Mouse (Mus musculus) ovary, adult 18-20 months (tissue): ENCODE results near the gene Glt8d2.
"Not testable (repeated sequence)": the region's sequence is repeated elsewhere in the genome, so short reads cannot be mapped to it uniquely, and the experiment has no call there.

Experiments used
- DNase-seq: peaks from one replicate; pipeline ENCODE4 v3.0.0; 2022; ENCODE audit warnings: low spot score, mixed read lengths

The Glt8d2 gene

GRCm38 (mm10) chr10:82646083-82646482 lies 44.4 kb downstream of the Glt8d2 start:
- DNase-seq, result no peak

DNA sequence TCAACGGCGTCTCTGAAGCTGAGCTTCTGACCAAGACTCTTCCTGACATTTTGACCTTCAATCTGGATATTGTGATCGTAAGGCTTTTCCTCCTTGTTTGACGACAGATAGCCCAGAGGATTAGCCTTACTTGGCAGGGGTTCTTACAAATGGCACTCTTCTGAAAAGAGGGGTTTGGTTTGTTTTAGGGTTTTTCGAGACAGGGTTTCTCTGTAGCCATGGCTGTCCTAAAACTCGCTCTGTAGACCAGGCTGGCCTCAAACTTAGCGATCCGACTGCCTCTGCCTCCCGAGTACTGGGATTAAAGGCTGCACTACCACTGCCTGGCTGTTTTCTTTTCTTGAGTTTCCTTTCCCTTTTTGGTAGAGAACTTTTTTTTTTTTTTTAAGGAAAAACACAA lies 49.0 kb downstream of the Glt8d2 start:
- no peak for DNase-seq

GRCm38 (mm10) chr10:82639032-82639698 lies 51.3 kb downstream of the Glt8d2 start:
- no peak for DNase-seq

DNA sequence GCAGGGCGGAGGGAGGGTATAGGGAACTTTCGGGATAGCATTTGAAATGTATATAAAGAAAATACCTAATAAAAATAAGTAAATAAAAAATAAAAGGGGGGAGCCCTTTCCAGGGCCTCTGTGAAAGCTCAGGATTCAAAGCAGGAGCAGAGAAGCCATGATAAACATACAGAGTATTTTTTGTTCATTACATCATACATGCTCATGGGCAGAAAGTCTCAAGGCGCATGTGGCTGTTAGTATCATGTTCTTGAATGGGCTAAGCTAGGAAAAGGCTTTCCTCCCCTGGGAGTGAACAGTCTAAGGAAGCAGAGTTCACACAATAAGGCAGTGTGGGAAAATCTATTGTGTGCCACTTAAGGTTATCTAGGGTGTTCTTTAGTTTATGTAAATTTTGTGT lies 54.1 kb downstream of the Glt8d2 start:
- no peak for DNase-seq

- no peak for DNase-seq
These were observed 56.1 kb downstream of the Glt8d2 start for GRCm38 (mm10) chr10:82634348-82634747.

GRCm38 (mm10) chr10:82632496-82633280 lies 57.8 kb downstream of the Glt8d2 start:
- DNase-seq, result no peak

GRCm38 (mm10) chr10:82631133-82631532 lies 59.3 kb downstream of the Glt8d2 start:
- DNase-seq, result no peak

DNA sequence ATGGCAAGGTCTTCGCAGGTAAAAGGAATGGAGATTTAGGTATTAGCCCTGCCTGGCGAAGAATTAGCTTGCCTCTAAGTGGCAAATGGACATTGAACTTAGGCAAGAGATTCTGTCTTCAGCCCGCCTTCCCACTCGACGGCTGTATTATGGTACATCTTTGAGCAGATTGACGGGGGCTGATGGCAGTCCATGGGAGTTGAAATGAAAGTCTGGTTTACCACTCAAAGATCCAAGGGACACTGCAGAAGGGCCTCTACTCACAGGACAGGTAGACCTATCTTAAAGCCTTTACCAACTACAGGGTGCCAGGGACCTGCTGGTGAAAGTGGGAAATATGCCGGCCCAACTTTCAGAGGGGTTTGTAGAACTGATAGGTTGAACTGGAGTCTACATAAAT lies 60.0 kb downstream of the Glt8d2 start:
- no peak for DNase-seq

DNA sequence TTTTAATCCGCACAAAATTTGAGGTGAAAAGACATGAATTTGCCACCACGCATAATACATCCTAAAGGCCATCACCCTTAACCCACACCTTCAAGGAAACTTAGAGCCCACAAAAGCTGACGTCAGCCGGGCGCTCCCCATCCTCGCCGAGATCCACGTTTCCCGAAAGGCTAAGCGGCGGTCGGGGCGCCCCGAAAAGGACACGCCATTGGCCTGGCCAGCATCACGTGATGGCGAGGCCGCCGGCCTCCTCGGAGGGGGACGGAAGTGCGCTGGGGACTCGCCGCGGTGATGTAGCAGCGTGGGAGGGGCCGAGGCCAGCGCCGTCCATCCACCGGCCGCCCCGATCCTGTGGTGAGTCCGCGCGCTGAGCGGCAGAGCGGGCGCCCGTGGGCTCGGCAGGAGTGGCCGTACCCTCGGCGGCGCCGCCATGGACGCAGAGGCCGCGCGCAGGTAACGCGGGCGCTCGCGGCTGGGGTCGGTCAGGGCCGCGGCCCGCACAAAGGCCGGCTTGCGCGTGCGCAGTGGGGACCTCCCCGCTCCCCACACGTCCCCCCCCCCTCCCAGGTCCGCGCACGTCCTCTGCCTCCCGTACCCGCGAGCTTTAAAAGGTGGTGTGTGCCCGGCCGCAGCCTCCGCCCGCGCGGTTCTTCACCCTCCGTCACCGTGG lies 60.7 kb downstream of the Glt8d2 start, which contains the start of gene Tdg:
Gene Tdg (plus strand): TSS at position 243 of the 670 bp plus-strand sequence.
- peak; percentile 91 for DNase-seq

DNA sequence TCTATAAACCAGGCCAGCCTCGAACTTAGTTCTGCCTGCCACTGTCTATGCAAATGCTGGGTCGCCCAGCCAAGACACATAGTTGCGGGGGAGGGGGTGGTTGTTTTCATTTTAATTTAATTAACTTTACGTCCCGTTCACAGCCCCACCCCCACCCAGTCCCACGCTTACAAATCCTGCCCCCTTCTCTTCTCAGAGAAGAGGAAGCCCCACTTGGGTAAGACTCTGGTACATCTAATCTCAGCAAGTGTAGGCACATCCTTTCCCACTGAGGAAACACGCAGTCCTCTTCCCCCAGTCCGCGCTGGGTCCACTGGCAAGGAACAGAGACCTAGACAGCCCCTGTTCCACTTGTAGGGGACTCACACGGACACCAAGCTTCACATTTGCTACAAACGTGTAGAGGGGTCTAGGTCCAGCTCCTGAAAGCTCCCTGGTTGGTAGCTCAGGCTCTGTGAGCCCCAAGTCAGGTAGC lies 61.3 kb downstream of the Glt8d2 start:
- DNase-seq, result no peak

DNA sequence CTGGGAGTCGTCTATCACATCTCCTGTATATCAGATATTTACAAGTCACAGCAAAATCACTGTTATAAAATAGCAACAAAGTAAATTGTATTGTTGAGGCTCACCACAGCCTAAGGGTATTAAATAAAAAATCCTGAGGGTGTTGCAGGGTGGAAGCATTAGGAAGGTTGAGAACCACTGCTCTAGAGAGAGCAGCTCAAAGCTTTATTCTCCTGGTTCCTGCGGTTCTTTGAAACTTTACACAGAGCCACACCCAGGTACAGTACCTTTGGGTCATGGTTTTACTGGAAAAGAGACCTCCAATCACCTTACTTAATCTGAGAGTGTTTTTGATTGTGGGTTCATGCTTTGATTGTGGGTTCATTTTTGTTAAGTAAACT lies 66.9 kb downstream of the Glt8d2 start:
- not testable (repeated sequence) for DNase-seq

- peak; percentile 83 for DNase-seq
These were observed 67.5 kb downstream of the Glt8d2 start, which contains the start of gene 1190007I07Rik for GRCm38 (mm10) chr10:82622671-82623552. 1190007I07Rik (minus strand) TSS chr10:82623228.

- DNase-seq, result no peak
These were observed 68.2 kb downstream of the Glt8d2 start for GRCm38 (mm10) chr10:82622235-82622634.
